Mouse (Mus musculus): Measurements from ENCODE around the gene Wasl. TPM values are rescaled to one million over a fixed set of nuclear protein-coding genes. Genes with fewer than 3 reads are reported as not detected.

The Wasl gene
- polyA plus RNA-seq, 1 experiment from 2014 or later = 53.4 TPM

GRCm38 (mm10) chr6:24590282-24590681 lies 74.5 kb downstream of the Wasl start:
- no peak overlapping the region for H3K9ac ChIP-seq (replicated peaks; ENCODE audit: low read depth, low read length)
- no peaks in the 10 kb centered on the region for H3K27me3 ChIP-seq (ENCODE audit: control insufficient read depth, insufficient read depth, low read length)
- no peak overlapping the region for H3K4me2 ChIP-seq (ENCODE audit: low read depth, low read length)
- no peak overlapping the region for H3K4me3 ChIP-seq (ENCODE audit: low read depth, low read length)
- ATAC-seq (ENCODE audit: low read depth) = no peak
- WGBS = 92% methylated on average over 5 of the region's 5 CpGs
- H3K4me1 ChIP-seq (ENCODE audit: control insufficient read depth, insufficient read depth, low read length) = no peaks in the 10 kb centered on the region
- H3K9me3 ChIP-seq (ENCODE audit: control insufficient read depth, low read length) = no peaks in the 10 kb centered on the region
- no peaks in the 10 kb centered on the region for H3K36me3 ChIP-seq (ENCODE audit: control insufficient read depth, insufficient read depth, low read length)
- H3K27ac ChIP-seq (ENCODE audit: low read depth, low read length) = no peak overlapping the region

- Histone ChIP-seq H3K9me3 (ENCODE audit: control insufficient read depth, low read length) (no peaks in the 10 kb centered on the region), H3K9ac (replicated peaks; ENCODE audit: low read depth, low read length) (no peak overlapping the region), H3K4me2 (ENCODE audit: low read depth, low read length) (no peak overlapping the region), H3K27me3 (ENCODE audit: control insufficient read depth, insufficient read depth, low read length) (no peaks in the 10 kb centered on the region), H3K4me3 (ENCODE audit: low read depth, low read length) (no peak overlapping the region), H3K4me1 (ENCODE audit: control insufficient read depth, insufficient read depth, low read length) (no peaks in the 10 kb centered on the region), H3K36me3 (ENCODE audit: control insufficient read depth, insufficient read depth, low read length) (no peaks in the 10 kb centered on the region), H3K27ac (ENCODE audit: low read depth, low read length) (no peak overlapping the region)
- ATAC-seq (ENCODE audit: low read depth) = no peak
- 47% methylated on average over 3 of the region's 3 CpGs for WGBS
Measured at GRCm38 (mm10) chr6:24586885-24587284, 77.9 kb downstream of the Wasl start.

DNA sequence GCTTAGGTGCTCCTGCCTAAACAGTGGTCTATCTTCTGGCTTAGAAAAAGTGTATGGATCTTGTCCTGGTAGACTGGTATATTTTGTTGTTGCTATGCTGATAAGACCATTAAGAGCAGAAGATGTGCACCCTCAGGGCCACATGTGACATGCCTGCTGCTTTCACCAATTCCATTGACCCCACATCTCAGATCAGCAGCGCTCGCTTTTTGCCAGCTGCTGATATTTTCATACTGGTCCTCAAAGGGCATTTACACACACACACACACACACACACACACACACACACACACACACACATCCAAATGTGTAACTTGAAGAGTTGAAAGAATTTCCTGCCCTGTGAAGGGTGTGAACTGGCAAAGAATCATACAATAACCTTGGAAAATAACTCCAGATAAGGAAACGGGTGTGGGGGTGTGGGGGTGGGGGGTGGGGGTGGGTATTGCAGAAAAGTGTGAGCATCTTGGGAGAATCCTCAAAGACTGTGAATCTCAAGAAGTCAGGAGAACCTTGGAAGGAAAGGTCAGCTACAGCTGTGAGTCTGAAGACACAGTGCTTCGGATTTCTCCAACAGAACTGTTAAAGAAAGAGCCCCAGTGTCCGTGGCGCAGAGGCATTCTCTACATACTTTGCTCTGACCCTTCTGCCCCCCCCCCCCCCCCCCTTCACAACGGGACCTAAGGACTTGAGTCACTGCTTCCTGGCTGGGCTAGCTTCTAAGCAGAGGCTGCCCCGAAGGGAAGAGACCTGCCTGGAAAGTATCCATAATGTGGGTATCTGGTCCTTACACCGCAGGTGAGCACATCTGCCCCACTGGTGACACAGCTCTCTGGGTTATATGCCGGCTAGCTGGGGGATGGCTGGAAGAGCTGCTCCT lies 79.1 kb downstream of the Wasl start:
- Histone ChIP-seq H3K27ac (ENCODE audit: low read depth, low read length) (no peak overlapping the region), H3K36me3 (ENCODE audit: control insufficient read depth, insufficient read depth, low read length) (no peaks in the 10 kb centered on the region), H3K9me3 (ENCODE audit: control insufficient read depth, low read length) (no peaks in the 10 kb centered on the region), H3K27me3 (ENCODE audit: control insufficient read depth, insufficient read depth, low read length) (no peaks in the 10 kb centered on the region), H3K4me2 (ENCODE audit: low read depth, low read length) (no peak overlapping the region), H3K9ac (replicated peaks; ENCODE audit: low read depth, low read length) (no peak overlapping the region), H3K4me3 (ENCODE audit: low read depth, low read length) (no peak overlapping the region), H3K4me1 (ENCODE audit: control insufficient read depth, insufficient read depth, low read length) (no peaks in the 10 kb centered on the region)
- 76% methylated on average over 10 of the region's 10 CpGs for WGBS
- no peak for ATAC-seq (ENCODE audit: low read depth)

DNA sequence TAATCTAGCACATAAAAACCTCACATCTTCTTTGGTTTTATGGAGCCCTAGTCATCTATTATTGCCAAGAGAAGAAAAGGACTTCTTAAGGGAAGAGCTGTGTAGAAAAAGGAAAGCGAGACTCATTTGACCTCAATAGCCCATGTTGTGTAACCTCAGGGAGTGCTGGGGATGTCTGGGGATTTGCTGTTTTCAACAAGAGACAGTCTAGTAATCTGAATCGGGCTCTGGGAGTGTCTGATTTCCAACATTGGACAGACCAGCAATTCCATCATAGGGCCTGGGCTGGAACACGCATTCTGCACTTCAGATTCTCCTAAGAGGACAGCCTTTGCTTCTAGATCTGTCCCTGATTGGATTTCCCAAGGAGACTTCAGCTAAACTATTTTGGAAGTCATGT lies 81.4 kb downstream of the Wasl start:
- Histone ChIP-seq H3K36me3 (ENCODE audit: control insufficient read depth, insufficient read depth, low read length) (no peaks in the 10 kb centered on the region), H3K4me2 (ENCODE audit: low read depth, low read length) (no peak overlapping the region), H3K4me3 (ENCODE audit: low read depth, low read length) (no peak overlapping the region), H3K4me1 (ENCODE audit: control insufficient read depth, insufficient read depth, low read length) (no peaks in the 10 kb centered on the region), H3K9me3 (ENCODE audit: control insufficient read depth, low read length) (no peaks in the 10 kb centered on the region), H3K27ac (ENCODE audit: low read depth, low read length) (no peak overlapping the region), H3K9ac (replicated peaks; ENCODE audit: low read depth, low read length) (no peak overlapping the region), H3K27me3 (ENCODE audit: control insufficient read depth, insufficient read depth, low read length) (no peaks in the 10 kb centered on the region)
- ATAC-seq (ENCODE audit: low read depth) = no peak
- WGBS = 76% methylated on average over 3 of the region's 3 CpGs

DNA sequence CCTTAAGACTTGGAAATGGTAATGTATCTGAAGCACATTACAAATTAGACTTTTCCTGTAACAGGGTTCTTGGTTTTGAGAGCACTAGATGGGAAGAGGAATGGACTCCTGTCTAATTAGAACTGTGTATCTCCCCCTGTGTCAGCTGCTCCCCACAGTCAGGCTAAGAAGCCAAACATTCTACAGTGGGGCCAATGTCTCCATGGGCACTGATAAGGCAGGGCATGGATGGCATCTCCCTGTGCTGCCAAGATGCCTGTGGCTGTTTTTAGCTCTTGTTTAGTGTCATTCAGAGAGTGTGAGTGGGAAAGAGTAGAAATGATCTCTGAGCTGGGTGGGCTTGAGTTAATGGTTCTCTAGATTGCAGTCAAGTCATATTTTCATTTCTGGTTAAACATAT lies 91.5 kb downstream of the Wasl start:
- ATAC-seq (ENCODE audit: low read depth) = no peak
- Histone ChIP-seq H3K4me2 (ENCODE audit: low read depth, low read length) (no peak overlapping the region), H3K4me3 (ENCODE audit: low read depth, low read length) (no peak overlapping the region)

DNA sequence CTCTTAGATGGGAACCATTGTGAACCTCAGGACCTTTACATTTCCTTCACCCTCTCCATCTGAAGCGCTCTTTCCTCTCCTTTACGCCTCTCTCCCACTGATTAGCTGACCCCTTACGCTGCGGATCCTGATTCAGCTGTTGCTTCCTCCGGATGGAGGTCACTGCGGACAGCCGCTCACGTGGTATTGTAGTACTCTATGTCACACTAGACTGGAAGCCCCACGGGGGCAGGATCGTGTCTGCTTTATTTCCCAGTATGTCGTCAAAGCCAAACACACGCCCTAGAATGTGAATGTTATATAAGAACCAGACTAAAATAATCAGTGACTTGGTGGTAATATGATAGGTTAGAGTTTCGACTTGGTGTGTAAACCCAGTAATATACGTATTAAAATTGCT lies 92.4 kb downstream of the Wasl start:
- Histone ChIP-seq H3K4me1 (ENCODE audit: control insufficient read depth, insufficient read depth, low read length) (no peaks in the 10 kb centered on the region), H3K4me2 (ENCODE audit: low read depth, low read length) (no peak overlapping the region), H3K36me3 (ENCODE audit: control insufficient read depth, insufficient read depth, low read length) (no peaks in the 10 kb centered on the region), H3K9ac (replicated peaks; ENCODE audit: low read depth, low read length) (no peak overlapping the region), H3K4me3 (ENCODE audit: low read depth, low read length) (no peak overlapping the region), H3K27ac (ENCODE audit: low read depth, low read length) (no peak overlapping the region), H3K27me3 (ENCODE audit: control insufficient read depth, insufficient read depth, low read length) (no peaks in the 10 kb centered on the region), H3K9me3 (ENCODE audit: control insufficient read depth, low read length) (no peaks in the 10 kb centered on the region)
- 95% methylated on average over 14 of the region's 14 CpGs for WGBS
- no peak for ATAC-seq (ENCODE audit: low read depth)

More for the DNA sequence above, 91.5 kb downstream of the Wasl start:
- H3K9ac ChIP-seq (replicated peaks; ENCODE audit: low read depth, low read length) = no peak overlapping the region
- no peaks in the 10 kb centered on the region for H3K4me1 ChIP-seq (ENCODE audit: control insufficient read depth, insufficient read depth, low read length)
- no peaks in the 10 kb centered on the region for H3K36me3 ChIP-seq (ENCODE audit: control insufficient read depth, insufficient read depth, low read length)
- H3K27ac ChIP-seq (ENCODE audit: low read depth, low read length) = no peak overlapping the region
- H3K27me3 ChIP-seq (ENCODE audit: control insufficient read depth, insufficient read depth, low read length) = no peaks in the 10 kb centered on the region
- no peaks in the 10 kb centered on the region for H3K9me3 ChIP-seq (ENCODE audit: control insufficient read depth, low read length)

GRCm38 (mm10) chr6:24571126-24571525 lies 93.7 kb downstream of the Wasl start:
- Histone ChIP-seq H3K27ac (ENCODE audit: low read depth, low read length) (no peak overlapping the region), H3K4me2 (ENCODE audit: low read depth, low read length) (no peak overlapping the region), H3K4me1 (ENCODE audit: control insufficient read depth, insufficient read depth, low read length) (no peaks in the 10 kb centered on the region), H3K36me3 (ENCODE audit: control insufficient read depth, insufficient read depth, low read length) (no peaks in the 10 kb centered on the region), H3K9me3 (ENCODE audit: control insufficient read depth, low read length) (no peaks in the 10 kb centered on the region), H3K27me3 (ENCODE audit: control insufficient read depth, insufficient read depth, low read length) (no peaks in the 10 kb centered on the region), H3K4me3 (ENCODE audit: low read depth, low read length) (no peak overlapping the region), H3K9ac (replicated peaks; ENCODE audit: low read depth, low read length) (no peak overlapping the region)
- 86% methylated on average over 6 of the region's 6 CpGs for WGBS
- no peak for ATAC-seq (ENCODE audit: low read depth)

- no peak for ATAC-seq (ENCODE audit: low read depth)
Measured at GRCm38 (mm10) chr6:24570278-24570677, 94.5 kb downstream of the Wasl start.

GRCm38 (mm10) chr6:24569711-24570110 lies 95.1 kb downstream of the Wasl start:
- Histone ChIP-seq H3K9ac (replicated peaks; ENCODE audit: low read depth, low read length) (no peak overlapping the region), H3K27ac (ENCODE audit: low read depth, low read length) (no peak overlapping the region), H3K9me3 (ENCODE audit: control insufficient read depth, low read length) (no peaks in the 10 kb centered on the region), H3K4me2 (ENCODE audit: low read depth, low read length) (no peak overlapping the region), H3K4me3 (ENCODE audit: low read depth, low read length) (no peak overlapping the region), H3K4me1 (ENCODE audit: control insufficient read depth, insufficient read depth, low read length) (no peaks in the 10 kb centered on the region), H3K36me3 (ENCODE audit: control insufficient read depth, insufficient read depth, low read length) (no peaks in the 10 kb centered on the region), H3K27me3 (ENCODE audit: control insufficient read depth, insufficient read depth, low read length) (no peaks in the 10 kb centered on the region)
- no peak for ATAC-seq (ENCODE audit: low read depth)
- 90% methylated on average over 1 of the region's 1 CpGs for WGBS

More at GRCm38 (mm10) chr6:24570278-24570677, 94.5 kb downstream of the Wasl start:
- Histone ChIP-seq H3K36me3 (ENCODE audit: control insufficient read depth, insufficient read depth, low read length) (no peaks in the 10 kb centered on the region), H3K27me3 (ENCODE audit: control insufficient read depth, insufficient read depth, low read length) (no peaks in the 10 kb centered on the region), H3K4me2 (ENCODE audit: low read depth, low read length) (no peak overlapping the region), H3K4me3 (ENCODE audit: low read depth, low read length) (no peak overlapping the region), H3K9me3 (ENCODE audit: control insufficient read depth, low read length) (no peaks in the 10 kb centered on the region), H3K4me1 (ENCODE audit: control insufficient read depth, insufficient read depth, low read length) (no peaks in the 10 kb centered on the region), H3K9ac (replicated peaks; ENCODE audit: low read depth, low read length) (no peak overlapping the region), H3K27ac (ENCODE audit: low read depth, low read length) (no peak overlapping the region)
- 80% methylated on average over 11 of the region's 11 CpGs for WGBS
